Mouse (Mus musculus): Measurements from ENCODE around the gene Fuca1.
A peak's percentile ranks its signal among the peaks of the same experiment; 100 is the strongest.
"Not testable (repeated sequence)": the region's sequence is repeated elsewhere in the genome, so short reads cannot be mapped to it uniquely, and the experiment has no call there.

Fuca1 gene

DNA sequence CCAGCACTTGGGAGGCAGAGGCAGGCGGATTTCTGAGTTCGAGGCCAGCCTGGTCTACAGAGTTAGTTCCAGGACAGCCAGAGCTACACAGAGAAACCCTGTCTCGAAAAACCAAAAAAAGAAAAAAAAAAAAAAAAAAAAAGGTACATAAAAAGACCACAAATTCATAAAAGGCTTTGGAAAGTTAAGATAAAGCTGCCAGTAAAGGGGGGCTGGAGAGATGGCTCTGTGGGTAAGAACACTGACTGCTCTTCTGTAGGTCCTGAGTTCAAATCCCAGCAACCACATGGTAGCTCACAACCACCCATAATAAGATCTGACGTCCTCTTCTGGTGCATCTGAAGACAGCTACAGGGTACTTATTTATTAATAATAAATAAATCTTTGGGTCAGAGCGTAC, 59.7 kb downstream of the Fuca1 start:
- not testable (repeated sequence) for DNase-seq (ENCODE audit: low spot score in 2 of 2)

DNA sequence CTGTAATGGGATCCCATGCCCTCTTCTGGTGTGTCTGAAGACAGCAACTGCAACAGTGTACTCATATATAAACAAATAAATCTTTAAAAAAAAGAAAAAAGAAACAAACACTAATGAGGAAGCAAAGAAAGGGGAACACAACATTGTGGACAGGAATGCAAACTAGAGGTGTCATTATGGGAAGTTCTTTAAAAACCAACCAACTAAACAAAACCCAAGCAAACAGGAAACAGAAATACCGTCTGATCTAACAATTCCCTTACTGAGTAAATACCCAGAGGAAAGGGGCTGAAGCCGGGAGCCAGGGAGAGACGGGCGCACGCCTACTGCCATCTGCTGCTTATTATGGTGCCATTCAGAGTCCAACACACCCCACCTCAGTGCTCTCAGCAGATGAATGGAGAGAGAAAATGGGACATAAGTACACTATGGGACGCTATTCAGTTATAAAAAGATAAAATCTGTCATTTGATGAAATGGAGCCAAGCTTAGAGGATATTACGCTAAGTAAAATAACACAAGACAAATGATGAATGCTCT, 61.1 kb downstream of the Fuca1 start:
- DNase-seq (ENCODE audit: low spot score in 2 of 2), result peak; percentile 67 to 79

DNA sequence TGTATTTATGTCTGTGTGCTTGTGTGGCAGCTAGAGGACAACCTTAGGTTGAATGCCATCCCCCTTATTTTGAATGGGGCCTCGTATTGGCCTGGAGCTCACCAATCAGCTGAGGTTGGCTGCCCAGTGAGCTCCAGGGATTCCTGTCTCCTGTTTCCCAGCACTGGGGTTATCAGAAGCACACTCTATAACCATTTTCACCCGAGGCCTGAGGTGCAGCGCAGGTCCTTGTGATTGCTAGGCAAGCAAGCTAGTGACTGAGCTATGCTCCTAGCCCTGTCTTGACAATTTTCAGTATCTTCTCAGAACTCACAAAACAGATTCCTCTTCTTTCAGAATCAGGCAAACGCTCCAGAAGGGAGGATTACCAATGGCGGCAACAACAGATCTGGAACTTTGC, 64.0 kb downstream of the Fuca1 start:
- DNase-seq (ENCODE audit: low spot score in 2 of 2), result no peak

DNA sequence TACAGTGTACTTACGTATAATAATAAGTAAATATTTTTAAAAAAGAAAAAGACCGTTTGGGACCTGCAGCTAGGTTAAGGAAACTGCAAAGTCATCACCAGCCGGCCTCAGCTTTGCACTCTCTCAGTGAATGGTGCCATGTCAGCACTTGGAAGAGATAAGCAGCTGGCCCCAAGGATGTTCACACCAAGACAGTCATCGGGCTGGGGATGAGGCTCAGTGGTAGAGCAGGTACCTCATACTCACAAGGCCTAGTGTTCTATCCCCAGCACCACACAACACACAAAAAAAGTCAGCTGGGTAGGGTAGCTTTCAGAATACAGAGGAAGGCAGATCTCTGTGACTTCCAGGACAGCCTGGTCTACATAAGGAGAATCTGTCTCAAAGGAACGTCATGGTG, 64.7 kb downstream of the Fuca1 start:
- DNase-seq (ENCODE audit: low spot score in 2 of 2), result no peak

DNA sequence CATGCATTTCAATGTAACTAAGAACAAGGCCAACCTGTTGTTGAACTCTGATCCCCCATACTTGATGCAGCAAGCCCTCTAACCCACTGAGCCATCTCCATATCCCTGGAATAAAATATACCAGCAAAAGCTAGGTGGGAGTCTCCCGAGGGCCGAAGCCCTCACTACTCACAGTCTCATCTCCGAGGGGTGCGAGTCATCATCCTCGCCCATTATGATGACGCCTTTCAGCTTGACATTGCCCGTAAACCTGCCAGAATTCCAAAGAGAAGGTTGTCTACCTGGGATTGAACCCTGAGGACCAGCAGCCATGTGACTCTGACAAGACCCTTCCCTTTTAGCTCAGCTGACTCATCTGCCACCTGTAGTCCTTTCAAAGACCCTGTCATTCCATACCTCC, 65.2 kb downstream of the Fuca1 start:
- DNase-seq (ENCODE audit: low spot score in 2 of 2), result no peak

DNA sequence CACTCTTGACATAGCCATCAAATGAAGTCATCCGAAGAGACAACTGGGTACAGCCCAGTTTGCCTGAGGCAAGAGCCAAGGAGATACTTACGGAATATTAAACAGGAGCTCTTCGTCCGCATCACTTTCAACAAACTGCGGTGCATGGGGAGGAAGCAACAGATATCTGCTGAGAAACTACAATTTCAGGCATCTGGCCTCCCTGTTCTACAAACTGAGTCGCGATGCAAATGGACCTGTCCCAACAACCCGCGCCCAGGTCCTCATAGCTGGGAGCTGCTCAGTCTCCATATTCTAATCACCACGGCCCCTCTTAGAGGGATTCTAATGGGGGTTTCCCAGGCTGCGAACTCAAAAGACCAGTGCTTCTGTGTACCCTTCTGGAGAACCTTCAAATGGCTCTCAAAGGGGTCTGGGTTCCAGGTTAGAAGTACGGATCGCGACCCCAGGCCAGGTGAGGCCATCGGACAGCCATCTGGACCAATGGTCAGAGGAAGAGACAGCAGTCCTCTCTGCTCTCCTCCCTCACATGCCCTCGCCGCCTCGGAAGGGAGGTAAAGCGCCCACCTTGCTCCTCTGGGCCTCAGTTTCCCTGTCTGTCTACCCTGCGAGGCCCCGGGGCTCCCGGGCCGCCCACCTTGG, 65.9 kb downstream of the Fuca1 start:
- no peak for DNase-seq (ENCODE audit: low spot score in 2 of 2)

DNA sequence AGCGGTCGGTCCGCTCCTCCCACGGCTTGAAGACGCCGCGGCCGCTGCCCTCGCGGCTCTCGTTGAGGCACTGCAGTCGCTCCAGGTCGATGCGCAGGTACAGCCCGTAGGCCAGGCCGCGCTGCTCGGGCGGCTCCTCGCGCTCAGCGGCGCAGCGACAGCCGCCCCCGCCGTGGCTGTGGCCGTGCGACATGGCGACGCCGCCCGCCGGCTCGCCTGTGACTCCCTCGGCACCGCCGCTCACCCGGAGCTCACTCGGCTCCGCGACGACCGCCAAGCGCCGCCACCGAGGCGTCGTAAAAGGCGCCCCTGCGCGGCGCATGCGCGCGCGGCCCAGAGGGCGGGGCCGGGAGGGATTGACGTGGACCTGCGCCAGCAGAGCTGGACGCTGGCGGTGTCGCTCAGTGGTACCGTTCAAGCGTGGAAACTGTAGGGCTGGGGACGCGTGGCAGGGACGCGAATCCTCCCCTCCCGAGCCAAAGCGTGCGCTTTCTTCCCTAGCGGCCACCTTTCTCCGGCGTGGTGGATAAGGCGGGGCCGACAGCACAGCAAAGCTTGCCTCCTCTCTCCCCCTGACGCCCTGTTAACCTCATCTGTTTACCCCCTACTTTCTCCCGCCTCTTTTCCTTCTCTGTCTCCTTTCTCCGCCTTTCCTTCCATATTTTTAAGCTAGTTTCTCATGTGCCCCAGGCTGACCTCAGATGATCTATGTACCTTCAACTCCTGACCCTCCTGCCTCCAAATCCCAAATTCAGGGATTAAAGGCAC, 66.6 kb downstream of the Fuca1 start, which contains the start of gene Pithd1:
Gene Pithd1 (minus strand): TSS at position 322 of the 768 bp plus-strand sequence.
- DNase-seq (ENCODE audit: low spot score in 2 of 2), result peak; percentile 91 to 95

DNA sequence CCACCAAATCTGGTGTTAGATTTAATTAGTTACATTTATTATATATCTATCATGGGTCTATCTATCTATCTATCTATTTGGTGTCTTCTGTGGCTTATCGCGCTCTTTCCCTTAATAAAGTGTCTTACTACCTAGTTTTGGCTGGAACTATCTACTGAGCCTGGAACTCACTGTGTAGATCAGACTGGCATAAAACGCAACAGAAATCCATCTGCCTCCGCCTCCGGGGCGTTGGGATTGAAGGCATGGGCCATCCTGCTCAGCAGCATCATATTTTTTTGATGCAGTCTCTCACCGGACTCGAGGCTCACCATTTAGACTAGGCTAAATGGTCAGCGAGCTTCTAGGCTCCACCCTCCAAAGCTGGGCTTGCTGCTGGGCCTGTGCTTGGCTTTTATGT, 67.2 kb downstream of the Fuca1 start:
- DNase-seq (ENCODE audit: low spot score in 2 of 2), result no peak

Data from frontal cortex, postnatal 36 days (tissue).